ENCODE assay signal across 13 mouse cellular contexts in genomic region chr2:43748287-43748983, GRCm38 (mm10). TPM values are rescaled to one million over a fixed set of nuclear protein-coding genes. Genes with fewer than 3 reads are reported as not detected.
DNase-seq lines count a peak whose midpoint lies in the region; ATAC-seq lines count a peak whose summit lies in the region.
"Had no signal": no experiment of that assay in that cellular context is flagged by ENCODE, and none has a peak within 500 bp of the region (broad histone marks: within the 10 kb centered on the region; RNA-seq: fewer than 3 reads in every experiment).

TSS of gene Arhgap15 (plus strand) at chr2:43748824.

- H3K27me3 ChIP-seq in intestine, embryonic 15.5 days (replicated peaks), result no peaks in the 10 kb centered on the region
- H3K27me3 ChIP-seq: limb, embryonic 13.5 days had no signal

- H3K36me3 ChIP-seq in intestine, embryonic 15.5 days, result no peaks in the 10 kb centered on the region
- H3K36me3 ChIP-seq: limb, embryonic 13.5 days had no signal

- H3K4me3 ChIP-seq in intestine, embryonic 15.5 days (replicated peaks), result no peak within 1 kb of the TSS
- H3K4me3 ChIP-seq: limb, embryonic 13.5 days had no signal

- no peaks in the 10 kb centered on the region for H3K9me3 ChIP-seq in intestine, embryonic 15.5 days
- H3K9me3 ChIP-seq: limb, embryonic 13.5 days had no signal

- DNase-seq in heart, adult 11 months, result peak; percentile 77
- no peak for DNase-seq in heart, postnatal 36 days
- DNase-seq in B cell, adult 2 months, result peak; percentile 52 to 61
- DNase-seq in urinary bladder, postnatal 4 days (ENCODE audit: low spot score in 2 of 2), result no peak
- no peak for DNase-seq in Muller cell, postnatal 12 days (ENCODE audit: inconsistent ontology term)
- DNase-seq: cerebellum, postnatal 10 days; gastrocnemius, postnatal 10 days; kidney, postnatal 14 days had no signal

- intact Hi-C loops in heart, postnatal 36 days (cut with DNase I), result no loop called here

- no peaks in the 10 kb centered on the region for H3K4me1 ChIP-seq in intestine, embryonic 15.5 days (replicated peaks)
- H3K4me1 ChIP-seq: limb, embryonic 13.5 days had no signal

- no peak within 1 kb of the TSS for H3K27ac ChIP-seq in intestine, embryonic 15.5 days
- H3K27ac ChIP-seq: hindbrain, embryonic 14.5 days; limb, embryonic 13.5 days had no signal

- ATAC-seq in erythroblast, adult 5-6 weeks (replicated peaks; ENCODE audit: low FRiP score, poor library complexity, severe bottlenecking), result 0 out of 2 replicates have a peak, but pooled peaks have one; percentile 49
- peak; percentile 75 for ATAC-seq in megakaryocyte progenitor cell, adult 5-6 weeks (replicated peaks; ENCODE audit: poor library complexity)
- no peak for ATAC-seq in intestine, embryonic 15.5 days

- 62% methylated on average over 5 of the region's 5 CpGs for WGBS in intestine, embryonic 15.5 days

- H3K4me2 ChIP-seq in intestine, embryonic 15.5 days (replicated peaks), result no peak within 1 kb of the TSS
- H3K4me2 ChIP-seq: hindbrain, embryonic 14.5 days; limb, embryonic 13.5 days had no signal

- H3K9ac ChIP-seq in intestine, embryonic 15.5 days, result no peak within 1 kb of the TSS
- H3K9ac ChIP-seq: hindbrain, embryonic 14.5 days; limb, embryonic 13.5 days had no signal

RNA-seq across cellular contexts. Expression of gene Arhgap15, which starts in this region (rescaled TPM):
- under 1 TPM; 0.86 to 0.92 TPM for total RNA-seq in heart, postnatal 36 days (2021)
- 25.3 and 32.5 TPM in 2 replicates for total RNA-seq in erythroblast, adult 5-6 weeks (2015; ENCODE audit: low replicate concordance)
- 17.0 and 41.4 TPM in 2 replicates for total RNA-seq in erythroblast, adult 5-6 weeks (2017; ENCODE audit: low replicate concordance)
- 120 and 124 TPM in 2 replicates for total RNA-seq in megakaryocyte progenitor cell, adult 5-6 weeks (2015)
- total RNA-seq in megakaryocyte progenitor cell, adult 5-6 weeks (2017), result 111 and 122 TPM in 2 replicates
- 1.6 and 1.7 TPM in 2 replicates for polyA plus RNA-seq in intestine, embryonic 15.5 days (2015; fragmentation: Nextera tagmentation; extraction: Ambion mirVana)

Comparison
In these comparisons a context has a peak if more than half of its experiments do, and no peak if none do; other contexts are left out.
1. RNA of gene Arhgap15 (total RNA-seq): 111 to 124 TPM in megakaryocyte progenitor cell, adult 5-6 weeks and 17.0 to 41.4 TPM in erythroblast, adult 5-6 weeks; 0.86 to 0.92 TPM in heart, postnatal 36 days; every median in the first group is over 4 times any median in the second.
2. DNase-seq: peak in heart, adult 11 months (single experiment) and B cell, adult 2 months (2 of 2); none in heart, postnatal 36 days (0 of 2), urinary bladder, postnatal 4 days (0 of 2) and Muller cell, postnatal 12 days (single experiment).